Mouse (Mus musculus) retina, embryonic 14.5 days (tissue): ENCODE measurements around the gene Atxn7.
"Not testable (repeated sequence)": the region's sequence is repeated elsewhere in the genome, so short reads cannot be mapped to it uniquely, and the experiment has no call there.

Source experiments
- DNase-seq: peaks from one replicate; pipeline ENCODE4 v3.0.0-alpha.2; 2015; ENCODE audit warnings: low spot score

The Atxn7 gene

DNA sequence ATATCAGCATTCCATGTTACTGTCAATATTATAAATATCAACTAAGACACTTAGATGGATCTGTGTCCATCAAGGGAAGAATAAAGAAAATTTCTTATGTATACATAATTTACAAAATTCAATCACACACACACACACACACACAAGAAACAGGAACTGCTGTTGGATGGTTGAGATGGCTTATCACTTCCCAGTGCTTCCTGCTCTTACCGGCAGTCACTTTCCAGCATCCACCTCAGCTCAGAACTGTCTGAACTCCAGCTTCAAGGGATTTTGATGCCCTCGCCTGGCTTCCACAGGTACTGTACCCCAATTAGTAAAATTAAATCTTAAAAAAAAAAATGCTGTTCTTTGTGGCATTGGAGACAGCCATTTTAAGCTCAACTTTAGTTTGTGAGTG is 27.2 kb downstream of the Atxn7 start:
- no peak for DNase-seq

DNA sequence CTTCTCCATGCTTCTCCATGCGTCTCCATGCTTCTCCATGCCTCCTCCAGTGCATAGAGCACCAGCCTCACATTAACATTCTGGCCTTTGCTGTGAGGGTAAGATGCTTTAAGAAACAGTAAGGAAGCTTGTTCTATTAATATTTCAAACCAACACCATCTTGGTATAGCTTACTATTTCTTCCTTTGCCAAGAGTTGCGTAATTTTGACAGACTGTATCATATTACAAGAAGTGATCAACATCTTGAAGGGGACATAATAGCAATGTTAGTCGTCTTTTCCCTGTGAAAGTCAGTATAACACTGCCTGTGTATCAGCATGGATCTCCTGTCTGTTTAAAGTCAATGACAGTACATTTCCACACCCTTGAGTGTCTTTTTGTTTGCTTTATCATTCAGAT is 29.5 kb downstream of the Atxn7 start:
- DNase-seq: no peak

DNA sequence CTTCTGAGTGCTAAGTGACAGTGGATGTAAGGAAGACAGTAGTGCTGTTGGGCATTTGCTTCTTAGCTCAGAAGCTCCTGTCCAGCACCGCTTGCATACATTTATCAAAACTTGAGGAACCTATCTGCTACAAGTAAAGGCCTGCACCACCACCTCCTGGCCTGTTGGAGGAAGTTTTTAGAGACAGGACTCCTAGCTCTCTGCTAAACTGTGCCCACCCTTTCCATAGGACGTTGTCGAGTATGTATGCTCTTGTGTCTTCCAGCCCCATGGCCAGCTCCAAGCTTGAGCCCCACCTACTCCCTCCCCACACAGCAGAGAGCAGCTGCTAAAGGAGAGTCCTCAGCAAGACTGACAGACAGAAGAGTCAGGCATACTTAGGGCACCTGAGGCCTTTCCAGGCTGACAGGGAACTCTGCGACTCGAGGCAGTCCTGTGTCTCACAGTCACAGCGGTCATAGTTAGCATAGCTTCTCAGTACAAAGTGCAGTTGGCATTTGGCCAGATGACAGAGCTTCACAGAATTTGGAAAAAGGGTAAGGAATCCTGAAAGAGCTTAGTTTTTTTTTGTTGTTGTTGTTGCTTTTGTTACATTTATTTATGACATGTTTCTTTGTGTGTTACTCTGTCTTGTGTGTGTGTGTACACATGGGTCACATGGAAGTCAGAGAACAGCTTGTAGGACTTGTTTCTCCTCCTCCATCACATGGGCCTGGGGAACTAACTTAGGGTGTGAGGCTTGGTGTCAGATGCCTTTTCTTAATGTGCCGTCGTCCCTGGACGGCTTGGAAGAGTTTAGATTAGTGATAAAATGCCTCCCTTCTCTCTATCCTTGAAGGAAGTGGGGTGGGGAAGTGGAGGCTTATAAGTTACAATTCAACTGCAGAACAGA is 34.2 kb downstream of the Atxn7 start:
- no peak for DNase-seq

DNA sequence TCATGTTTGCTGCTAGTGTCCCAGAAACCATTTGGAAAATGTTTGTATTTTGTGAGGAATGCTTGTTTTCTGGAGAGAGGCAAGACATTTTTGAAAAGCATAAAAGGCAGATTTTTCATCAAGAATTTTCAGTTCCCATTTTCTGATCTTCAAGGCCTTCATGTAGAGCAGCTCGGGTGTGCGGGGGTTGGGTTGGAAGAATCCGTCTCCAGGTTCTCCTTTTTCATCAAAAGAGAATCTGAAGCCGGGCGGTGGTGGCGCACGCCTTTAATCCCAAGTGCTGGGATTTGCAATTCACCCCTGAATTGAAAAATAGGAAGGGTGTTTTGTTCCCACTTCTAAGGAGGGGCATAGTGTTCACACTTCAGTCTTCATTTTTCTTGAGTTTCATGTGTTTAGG is 41.5 kb downstream of the Atxn7 start:
- no peak for DNase-seq

DNA sequence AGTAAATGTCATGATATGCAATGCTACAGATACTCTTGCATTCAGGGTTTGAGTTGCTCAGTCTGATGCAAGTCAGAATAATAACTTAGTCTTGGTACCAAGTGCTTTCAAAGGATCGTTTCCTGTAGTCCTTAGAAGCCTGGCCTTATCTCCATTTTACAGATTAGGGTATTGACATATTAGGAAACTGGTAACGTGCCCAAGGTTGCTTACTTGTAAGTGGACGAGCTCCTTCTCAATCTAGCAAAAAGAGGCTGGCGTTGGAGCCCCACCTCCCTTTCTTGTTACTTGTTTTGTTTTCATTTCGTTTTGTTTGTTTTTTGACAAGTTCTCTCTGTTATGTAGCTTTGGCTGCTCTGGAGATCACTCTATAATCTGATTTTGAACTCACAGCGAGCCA is 48.5 kb downstream of the Atxn7 start:
- DNase-seq: no peak

DNA sequence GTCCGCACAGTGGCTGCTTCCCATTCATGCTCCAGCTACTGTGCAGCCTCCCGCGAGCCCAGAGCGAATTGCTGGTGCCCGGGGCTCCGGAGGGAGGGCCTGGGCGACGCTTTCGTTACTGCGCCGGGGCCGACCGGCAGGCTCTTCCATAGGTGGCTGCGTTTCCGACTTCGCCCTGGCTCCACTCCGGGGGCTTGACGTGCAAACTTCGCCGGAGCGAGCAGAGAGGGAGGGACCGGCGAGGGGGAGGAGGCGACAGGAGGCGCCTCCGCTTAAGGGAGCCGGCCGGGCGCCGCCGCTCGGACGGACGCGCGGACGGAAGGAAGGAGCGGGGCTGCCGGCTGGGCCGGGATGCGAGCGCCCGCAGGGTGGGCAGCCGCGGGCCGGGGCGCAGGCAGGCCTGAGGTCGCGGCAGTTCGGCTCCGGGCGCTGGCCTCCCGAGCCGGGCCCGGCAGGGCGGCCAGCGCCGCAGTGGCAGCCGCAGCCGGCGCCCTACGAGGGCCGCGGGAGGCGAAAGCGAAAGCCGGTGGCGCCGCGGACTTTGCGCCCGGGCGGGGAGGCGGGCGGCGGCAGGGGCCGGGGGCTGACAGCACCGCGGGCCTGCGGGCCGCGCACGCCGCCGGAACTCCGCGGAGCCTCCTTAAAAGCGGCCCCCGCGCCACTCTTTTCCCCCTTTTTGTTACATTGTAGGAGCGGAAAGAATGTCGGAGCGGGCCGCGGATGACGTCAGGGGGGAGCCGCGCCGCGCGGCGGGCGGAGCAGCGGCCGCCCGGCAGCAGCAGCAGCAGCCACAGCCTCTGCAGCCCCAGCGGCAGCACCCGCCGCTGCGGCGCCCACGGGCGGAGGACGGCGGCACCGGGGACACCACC is 51.4 kb downstream of the Atxn7 start:
- peak; percentile 76 for DNase-seq

DNA sequence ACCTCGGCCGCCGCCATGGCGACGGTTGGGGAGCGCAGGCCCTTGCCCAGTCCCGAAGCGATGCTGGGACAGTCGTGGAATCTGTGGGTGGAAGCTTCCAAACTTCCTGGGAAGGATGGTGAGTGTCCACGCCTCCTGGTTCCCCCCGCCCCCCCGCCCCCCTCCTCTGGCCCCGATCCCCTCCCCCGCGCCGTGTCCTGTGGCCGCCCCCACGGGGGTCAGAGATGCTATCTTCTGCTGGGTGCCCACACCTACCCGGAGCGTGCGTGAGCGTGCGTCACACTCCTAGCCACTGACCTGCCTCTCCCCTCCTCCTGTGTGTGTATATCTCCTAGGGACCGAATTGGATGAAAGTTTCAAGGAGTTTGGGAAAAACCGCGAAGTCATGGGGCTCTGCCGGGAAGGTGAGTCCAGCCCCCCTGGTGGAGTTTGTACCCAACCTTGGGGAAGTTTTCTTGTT is 52.0 kb downstream of the Atxn7 start:
- DNase-seq: peak; percentile 39

DNA sequence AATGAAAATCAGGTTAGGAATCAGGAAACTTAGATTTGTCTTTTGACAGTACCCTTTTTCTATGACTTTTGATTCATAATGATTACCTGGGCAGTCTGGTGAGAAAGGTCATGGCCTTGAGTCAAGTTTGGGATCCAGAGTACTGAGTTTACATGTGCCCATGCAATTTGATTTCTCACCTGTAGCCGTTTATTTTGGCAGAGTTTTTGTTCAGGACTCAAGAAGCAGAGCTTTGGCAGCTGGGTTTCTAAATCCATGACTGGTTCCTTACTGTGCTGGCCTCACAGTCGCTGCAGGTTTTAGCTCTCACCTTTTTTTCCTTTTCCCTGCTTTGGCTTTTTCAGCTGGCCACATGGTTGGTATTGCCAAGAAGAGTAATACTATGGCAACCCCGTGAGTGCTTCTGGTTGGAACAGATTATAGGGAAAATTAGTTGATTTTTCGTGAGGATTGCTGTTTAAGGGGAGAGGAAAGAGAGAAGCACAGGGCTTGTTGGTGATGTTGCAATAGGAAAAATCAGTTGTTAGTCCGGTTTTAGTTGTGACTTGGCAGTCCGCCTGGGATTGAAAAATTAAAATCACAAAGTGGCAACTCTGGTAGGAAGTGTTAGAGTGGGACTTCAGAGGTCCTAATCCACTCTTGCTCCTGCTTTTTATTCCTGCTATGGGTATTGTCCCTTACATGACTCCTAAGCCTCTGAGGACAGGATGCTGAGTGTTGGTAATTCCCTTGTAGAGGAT is 53.6 kb downstream of the Atxn7 start:
- no peak for DNase-seq

DNA sequence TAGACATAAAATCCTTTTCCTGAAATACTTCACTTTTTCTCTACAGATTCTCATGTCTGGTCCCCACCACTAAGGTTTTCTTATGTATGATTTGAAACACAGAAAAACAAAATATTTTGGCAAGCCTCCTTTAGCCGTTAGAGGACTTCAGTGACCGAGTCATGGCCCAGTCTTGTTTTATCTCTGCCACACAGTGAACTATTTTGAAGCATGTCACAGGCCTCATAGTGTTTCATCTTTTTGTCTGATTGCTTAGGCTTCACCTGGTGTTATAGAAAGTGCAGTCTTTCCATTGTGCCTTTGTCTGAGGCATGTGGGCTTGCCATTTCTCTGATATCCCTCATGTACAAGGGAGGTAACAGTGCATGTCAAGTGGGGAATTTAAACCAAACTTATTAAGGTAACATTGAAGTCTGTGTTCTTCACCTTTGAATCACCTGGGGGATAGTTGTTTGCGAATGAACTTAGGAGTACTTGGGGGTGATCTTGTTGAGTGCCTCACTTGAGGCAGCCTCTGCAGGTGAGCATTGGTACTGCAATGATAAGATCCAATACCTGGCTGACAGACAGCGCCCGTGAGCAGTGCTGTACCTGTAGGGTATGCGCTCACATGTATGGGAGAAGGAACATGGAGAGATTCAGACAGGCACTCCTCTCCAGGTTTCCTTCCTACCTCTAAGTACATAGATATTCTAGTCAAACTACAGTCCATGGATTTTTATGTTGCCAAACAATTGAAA is 58.1 kb downstream of the Atxn7 start:
- DNase-seq: peak; percentile 35

DNA sequence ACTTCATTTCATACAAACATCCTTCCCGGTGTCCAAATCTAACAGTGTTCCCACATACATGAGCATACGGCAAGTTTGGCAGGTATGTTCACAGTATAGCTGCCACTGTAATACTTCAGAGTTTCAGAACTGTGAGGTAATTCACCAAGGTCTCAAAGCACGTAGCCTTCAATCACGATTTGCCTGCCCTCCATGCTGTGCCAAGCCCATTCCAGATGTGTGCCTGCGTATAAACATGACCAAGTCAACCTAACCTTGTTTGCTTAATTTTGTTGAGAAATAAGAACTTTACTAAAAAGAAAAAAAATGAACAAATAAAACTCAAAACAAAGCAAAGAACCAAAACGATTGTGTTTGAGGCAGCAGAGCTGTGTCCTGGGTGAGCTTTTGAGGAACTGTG is 60.0 kb downstream of the Atxn7 start:
- no peak for DNase-seq

DNA sequence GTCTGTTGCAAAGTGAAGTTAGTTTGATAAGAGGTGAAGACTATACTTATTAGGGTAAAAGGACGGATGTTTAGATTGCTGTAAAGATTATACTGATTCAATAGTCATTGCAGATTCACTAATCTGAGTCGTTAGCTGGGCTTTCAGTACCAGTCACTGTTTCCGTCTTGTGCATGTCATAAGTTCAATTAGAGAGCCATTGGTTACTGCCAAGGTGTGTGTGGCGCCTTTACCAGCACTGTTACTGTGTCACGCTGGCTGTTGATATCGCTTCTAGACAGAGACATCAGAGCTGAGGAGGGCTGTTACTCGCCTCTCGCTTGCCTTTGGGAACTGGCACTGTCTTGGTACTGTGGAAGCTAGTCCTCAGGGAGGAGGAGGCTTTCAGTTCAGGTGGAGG is 64.6 kb downstream of the Atxn7 start:
- DNase-seq: no peak

DNA sequence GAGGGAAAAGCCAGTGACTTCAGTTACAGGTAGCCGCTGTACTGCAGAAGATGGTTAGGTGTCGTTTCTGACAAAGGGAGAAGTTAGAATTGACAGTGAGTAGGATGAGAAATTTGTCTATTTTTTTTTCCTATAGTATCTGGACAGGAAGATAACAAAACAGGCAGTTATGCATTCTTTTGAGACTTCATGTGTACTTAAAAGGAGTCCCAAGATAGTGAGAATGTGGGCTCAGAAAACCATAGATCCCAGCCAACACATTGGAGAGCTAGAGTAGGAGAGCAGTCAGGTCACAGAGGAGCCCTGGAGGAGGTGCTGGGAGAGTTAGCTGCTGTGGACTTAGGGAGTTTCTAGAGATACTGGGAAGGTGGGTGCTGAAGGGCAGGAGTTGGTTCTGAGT is 69.4 kb downstream of the Atxn7 start:
- no peak for DNase-seq

DNA sequence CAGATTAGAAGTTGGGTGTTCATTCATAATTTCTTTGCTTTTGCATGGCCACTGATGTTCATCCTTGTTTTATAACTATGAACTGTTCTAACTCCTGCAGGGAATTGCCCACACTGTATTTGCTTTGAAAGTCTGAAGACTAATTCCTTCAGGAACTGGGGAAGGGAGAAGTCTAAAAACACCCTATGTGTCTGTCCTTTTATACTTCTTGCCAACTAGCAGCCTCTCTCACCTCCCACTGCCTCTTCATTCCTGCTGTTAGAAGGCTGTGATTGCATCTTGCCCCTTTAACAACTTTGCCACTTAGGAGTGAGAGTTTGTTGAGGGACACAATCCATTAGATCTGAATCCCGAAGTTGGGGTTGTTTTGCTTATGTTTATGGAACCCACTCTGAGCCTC is 71.6 kb downstream of the Atxn7 start:
- no peak for DNase-seq

DNA sequence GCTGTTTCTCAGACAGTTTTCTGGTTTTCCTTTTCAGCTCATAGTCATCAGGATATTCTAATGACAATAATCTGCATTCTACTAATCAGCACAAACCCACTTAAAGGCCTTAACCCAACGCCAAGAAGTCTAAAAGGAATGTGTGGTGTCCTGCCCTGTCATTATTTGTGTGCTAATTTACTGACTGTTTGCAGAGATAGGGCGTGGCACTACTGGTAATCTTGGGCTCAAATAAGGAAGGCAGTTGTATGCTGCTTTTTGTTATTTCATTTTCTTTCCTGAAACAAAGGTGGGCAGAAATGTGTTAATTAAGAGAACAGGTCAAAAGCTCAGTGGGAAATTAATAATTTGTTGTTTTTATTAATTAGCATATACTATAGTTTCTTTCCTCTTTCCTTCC is 75.1 kb downstream of the Atxn7 start:
- DNase-seq: no peak

DNA sequence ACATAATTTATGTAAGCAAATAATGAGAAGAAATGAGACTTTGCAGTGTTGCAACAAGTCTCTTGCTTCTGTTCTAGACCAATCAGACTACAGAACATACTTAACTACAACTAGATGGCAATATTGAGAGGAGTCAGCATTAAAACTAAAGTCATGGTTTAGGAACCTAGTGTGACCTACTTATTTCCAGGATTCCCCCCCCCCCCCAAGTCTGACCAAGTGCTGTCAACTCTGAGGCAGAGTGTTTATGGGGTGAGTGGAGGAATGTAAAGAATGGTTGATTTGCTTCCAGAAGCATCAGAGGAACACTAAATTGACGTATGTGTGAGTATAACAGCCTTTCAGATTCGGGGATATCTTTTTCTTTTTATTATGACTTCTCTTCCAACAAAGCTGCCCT is 77.0 kb downstream of the Atxn7 start:
- no peak for DNase-seq

DNA sequence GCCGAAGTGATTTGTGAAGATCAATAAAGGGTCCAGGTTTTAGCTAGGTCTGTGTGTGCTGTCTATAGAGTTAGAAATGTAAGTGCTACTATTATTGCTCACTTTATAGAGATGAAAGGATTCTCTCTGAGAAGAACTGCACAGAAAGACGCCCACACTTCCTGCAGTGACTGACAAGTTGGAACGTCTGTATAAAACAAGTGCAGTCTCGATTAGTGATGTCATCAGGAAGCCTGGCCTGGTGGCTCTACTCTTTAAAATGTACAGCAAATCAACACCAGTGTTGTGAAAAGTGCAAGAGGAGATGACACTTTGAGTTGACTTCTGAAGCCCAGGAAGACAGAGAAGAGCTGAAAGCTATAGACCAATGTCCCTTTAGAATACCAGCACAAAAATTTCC is 81.1 kb downstream of the Atxn7 start:
- DNase-seq: no peak

DNA sequence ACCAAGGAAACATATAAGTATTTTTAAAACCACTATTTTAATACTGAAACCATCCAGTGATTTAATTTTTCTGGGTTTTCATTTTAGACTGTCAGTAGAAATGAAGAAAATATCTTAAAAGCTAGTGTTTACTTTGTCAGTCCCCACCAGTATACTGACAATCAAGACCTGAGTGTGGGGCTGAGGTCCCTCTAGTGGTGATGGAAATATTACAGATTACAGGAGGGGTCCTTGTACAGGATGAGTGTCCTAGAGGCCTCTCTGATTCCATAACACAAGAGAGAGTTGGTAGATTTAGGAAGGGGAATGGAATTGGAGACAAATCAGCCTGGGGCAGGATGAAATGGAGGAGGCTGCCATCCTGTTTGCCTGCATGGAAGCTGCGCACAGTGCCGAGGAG is 93.1 kb downstream of the Atxn7 start:
- DNase-seq: peak; percentile 69

DNA sequence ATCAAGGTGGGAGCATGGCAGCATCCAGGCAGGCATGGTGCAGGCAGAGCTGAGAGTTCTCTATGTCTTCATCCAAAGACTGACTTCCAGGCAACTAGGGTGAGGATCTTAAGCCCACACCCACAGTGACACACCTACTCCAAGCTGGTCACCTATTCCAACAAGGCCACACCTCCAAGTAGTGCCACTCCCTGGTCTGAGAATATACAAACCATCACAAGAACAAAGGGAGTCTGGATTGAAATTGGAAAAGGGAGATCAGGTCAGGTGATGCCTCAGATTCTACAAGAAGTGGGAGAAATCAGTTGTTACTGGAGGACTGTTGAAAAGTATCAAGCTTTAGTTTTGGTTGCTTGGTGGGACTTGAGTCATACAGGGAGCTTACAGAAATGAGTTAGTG is 98.4 kb downstream of the Atxn7 start:
- not testable (repeated sequence) for DNase-seq

DNA sequence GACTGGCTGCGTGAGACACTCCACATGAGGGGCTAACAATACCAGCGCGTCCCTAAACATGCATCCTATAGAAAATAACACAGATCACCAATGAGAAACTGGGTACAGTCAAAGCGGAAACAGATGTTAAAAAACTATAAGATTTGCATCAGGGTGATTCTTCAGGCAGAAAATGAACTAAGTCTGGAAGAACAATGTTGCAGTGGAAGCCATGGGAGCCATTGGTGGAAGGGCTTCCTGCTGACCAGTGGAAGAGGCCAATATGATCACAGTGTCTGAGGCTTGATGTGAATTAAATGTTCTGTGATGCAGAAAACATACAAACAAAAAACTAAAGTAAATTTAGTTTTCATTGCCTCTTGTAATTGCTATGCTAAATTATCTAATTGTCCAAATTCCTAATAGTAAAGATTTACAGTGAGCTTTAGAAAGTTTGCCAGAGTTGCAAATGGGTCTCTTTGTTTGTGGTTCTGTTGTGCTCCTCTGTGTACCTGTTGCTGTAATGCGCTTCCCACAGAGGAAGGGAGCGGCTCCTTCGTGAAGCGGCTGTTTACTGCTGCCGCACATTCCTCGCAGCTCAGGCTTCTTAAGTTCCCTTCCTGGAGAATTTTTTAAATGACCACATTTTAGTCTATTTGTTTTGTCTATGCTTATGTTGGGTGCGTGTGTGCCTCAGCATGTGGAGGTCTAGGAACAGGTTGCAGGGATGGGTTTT is 101.4 kb downstream of the Atxn7 start:
- no peak for DNase-seq

DNA sequence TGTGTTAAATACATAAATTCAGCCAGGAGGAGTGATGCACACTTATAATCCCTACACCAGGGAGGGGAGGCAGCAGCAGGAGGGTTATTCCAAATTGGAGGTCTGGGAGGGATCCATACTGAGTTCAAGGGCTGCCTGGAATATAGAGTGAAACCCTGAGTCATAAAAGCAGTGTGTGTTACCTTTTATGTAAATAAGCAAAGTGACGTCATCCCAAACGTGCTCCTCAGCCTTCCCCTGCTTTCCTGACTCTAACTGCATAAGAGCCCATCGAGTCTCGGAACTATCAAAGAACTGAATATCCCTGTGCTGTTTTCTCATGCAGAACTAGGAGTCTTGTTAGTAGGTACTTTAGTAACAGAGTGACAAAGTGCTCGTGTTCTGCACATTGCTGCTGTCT is 102.1 kb downstream of the Atxn7 start:
- DNase-seq: no peak
